Comparison of ENCODE assay signal across 27 mouse cellular contexts in the genomic region with DNA sequence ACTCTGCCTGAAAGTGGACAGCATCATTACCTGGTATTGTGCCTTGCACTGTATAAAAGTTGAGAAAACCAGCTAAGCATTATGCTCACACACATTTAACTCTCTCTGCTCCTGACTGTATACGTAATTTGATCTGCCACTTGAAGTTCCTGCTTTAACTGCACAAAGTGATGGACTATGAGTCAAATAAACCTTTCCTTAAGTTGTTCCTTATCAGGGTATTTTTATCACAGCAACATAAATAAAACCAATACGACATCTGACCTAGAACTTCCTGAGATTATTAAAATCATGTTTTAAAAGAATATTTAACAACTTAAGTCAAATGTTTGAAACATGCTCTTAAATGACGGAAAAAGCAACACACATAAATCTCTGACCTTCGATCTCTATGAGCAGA.
"Had no signal": no experiment of that assay in that cellular context is flagged by ENCODE, and none has a peak within 500 bp of the region (broad histone marks: within the 10 kb centered on the region; RNA-seq: fewer than 3 reads in every experiment).

No protein-coding gene starts in this region.

- H3K4me2 ChIP-seq: embryonic facial prominence, embryonic 12.5 days; embryonic facial prominence, embryonic 13.5 days; embryonic facial prominence, embryonic 15.5 days; forebrain, embryonic 12.5 days; forebrain, embryonic 13.5 days; forebrain, embryonic 15.5 days had no signal

- H3K4me1 ChIP-seq: embryonic facial prominence, embryonic 12.5 days; embryonic facial prominence, embryonic 13.5 days; embryonic facial prominence, embryonic 15.5 days; forebrain, embryonic 10.5 days; forebrain, embryonic 12.5 days; forebrain, embryonic 13.5 days; forebrain, embryonic 15.5 days had no signal

- H3K27me3 ChIP-seq: embryonic facial prominence, embryonic 12.5 days; embryonic facial prominence, embryonic 13.5 days; embryonic facial prominence, embryonic 15.5 days; forebrain, embryonic 12.5 days; forebrain, embryonic 13.5 days; forebrain, embryonic 15.5 days had no signal

- H3K36me3 ChIP-seq: embryonic facial prominence, embryonic 10.5 days; embryonic facial prominence, embryonic 12.5 days; embryonic facial prominence, embryonic 13.5 days; embryonic facial prominence, embryonic 15.5 days; forebrain, embryonic 10.5 days; forebrain, embryonic 12.5 days; forebrain, embryonic 15.5 days had no signal

- H3K4me3 ChIP-seq: embryonic facial prominence, embryonic 10.5 days; embryonic facial prominence, embryonic 12.5 days; embryonic facial prominence, embryonic 13.5 days; embryonic facial prominence, embryonic 15.5 days; erythroblast, embryonic 14.5 days; forebrain, embryonic 10.5 days; forebrain, embryonic 12.5 days; forebrain, embryonic 13.5 days; forebrain, embryonic 15.5 days; gastrocnemius, adult 2 months; heart, adult 2 months had no signal

- H3K9ac ChIP-seq: embryonic facial prominence, embryonic 12.5 days; embryonic facial prominence, embryonic 13.5 days; embryonic facial prominence, embryonic 15.5 days; forebrain, embryonic 12.5 days; forebrain, embryonic 13.5 days; forebrain, embryonic 15.5 days; forebrain, postnatal 0 days had no signal

- DNase-seq: cerebellum, adult 8-10 months; cerebellum, adult 9-10 months; cerebellum, adult 9-11 months; cerebellum, postnatal 10 days; cerebellum, postnatal 14 days; cerebellum, postnatal 25 days; cerebellum, postnatal 36 days; embryo, embryonic 11 days; forebrain, postnatal 0 days; gastrocnemius, adult 2 months; gastrocnemius, postnatal 10 days; gastrocnemius, postnatal 14 days; gastrocnemius, postnatal 25 days; gastrocnemius, postnatal 36 days; heart, adult 18-20 months; heart, adult 2 months had no signal

- H3K9me3 ChIP-seq: embryonic facial prominence, embryonic 10.5 days; embryonic facial prominence, embryonic 12.5 days; embryonic facial prominence, embryonic 13.5 days; embryonic facial prominence, embryonic 15.5 days; forebrain, embryonic 10.5 days; forebrain, embryonic 12.5 days; forebrain, embryonic 13.5 days; forebrain, embryonic 15.5 days had no signal

- H3K27ac ChIP-seq: embryonic facial prominence, embryonic 10.5 days; embryonic facial prominence, embryonic 12.5 days; embryonic facial prominence, embryonic 13.5 days; embryonic facial prominence, embryonic 15.5 days; forebrain, embryonic 10.5 days; forebrain, embryonic 12.5 days; forebrain, embryonic 13.5 days; forebrain, embryonic 15.5 days; gastrocnemius, adult 2 months; heart, adult 2 months had no signal

- ATAC-seq: forebrain, embryonic 13.5 days; forebrain, embryonic 14.5 days; forebrain, embryonic 15.5 days; forebrain, embryonic 16.5 days; forebrain, postnatal 0 days had no signal
